Mouse (Mus musculus): ENCODE data around the gene Gale.

DNA sequence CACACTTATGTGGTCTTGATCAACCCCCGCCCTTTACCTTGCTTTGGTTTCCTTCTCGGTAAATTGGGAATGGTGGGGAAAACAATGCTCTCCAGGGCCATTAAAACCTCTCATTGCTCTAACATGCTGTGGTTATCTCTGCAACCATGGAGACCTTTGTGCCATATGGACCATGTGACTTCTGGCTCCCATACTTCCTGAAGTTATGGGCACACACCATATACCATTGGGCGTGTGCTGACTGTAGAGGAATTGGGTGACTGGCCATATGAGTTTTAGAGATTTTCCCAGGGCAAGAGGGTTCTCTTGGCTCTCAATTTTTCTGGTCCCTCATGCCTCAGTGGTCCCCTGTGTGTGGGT is 44.3 kb upstream of the Gale start:
- TF ChIP-seq SIN3A (IDR thresholded peaks at IDR 0.05; ENCODE audit: low read length) (no peak), TCF12 (IDR thresholded peaks at IDR 0.05; ENCODE audit: low read depth, low read length) (no peak), CTCF (conservative IDR thresholded peaks at IDR 0.05 in 1 of 2, IDR thresholded peaks at IDR 0.05 in 1 of 2; ENCODE audit: low read depth in 2 of 2, low read length in 2 of 2) (no peak), EP300 (IDR thresholded peaks at IDR 0.05; ENCODE audit: low read length) (no peak), POLR2A (IDR thresholded peaks at IDR 0.05; ENCODE audit: low read depth, low read length) (no peak), CHD1 (IDR thresholded peaks at IDR 0.05; ENCODE audit: low read depth, low read length) (no peak), CHD2 (IDR thresholded peaks at IDR 0.05; ENCODE audit: low read length) (no peak), MAX (IDR thresholded peaks at IDR 0.05; ENCODE audit: low read length) (no peak), HCFC1 (IDR thresholded peaks at IDR 0.05; ENCODE audit: low read depth, low read length) (no peak), ZMIZ1 (IDR thresholded peaks at IDR 0.05; ENCODE audit: low read depth, low read length) (no peak), ZC3H11A (IDR thresholded peaks at IDR 0.05; ENCODE audit: low read depth, low read length) (no peak), POLR2AphosphoS2 (IDR thresholded peaks at IDR 0.05; ENCODE audit: low read depth, low read length) (no peak), USF1 (IDR thresholded peaks at IDR 0.05; ENCODE audit: low read depth, low read length) (no peak), ZKSCAN1 (IDR thresholded peaks at IDR 0.05; ENCODE audit: borderline replicate concordance, low read depth, low read length) (no peak)

Data from CH12.LX (cell line).